Mouse (Mus musculus) limb, embryonic 12.5 days (tissue): Measurements from ENCODE around the gene Kif5c. TPM values are rescaled to one million over a fixed set of nuclear protein-coding genes. Genes with fewer than 3 reads are reported as not detected.

Experiments
- ATAC-seq: fragments of 200-750 bp; cut with Nextera tagmentation; 2 replicates; pipeline ENCODE4 v1.8.0; 2017; ENCODE audit warnings: low read depth, moderate TSS enrichment; ENCODE audit not compliant: insufficient number of reproducible peaks, insufficient read depth, low FRiP score, low TSS enrichment
- H3K27ac ChIP-seq: fragments of 300-500 bp; sonication (generic); 2 replicates; pipeline ENCODE4 v1.5.1; 2016; ENCODE audit warnings: mild to moderate bottlenecking, moderate library complexity
- H3K27me3 ChIP-seq: fragments of 300-500 bp; sonication (generic); 2 replicates; pipeline ENCODE4 v1.6.1; 2016; ENCODE audit warnings: mild to moderate bottlenecking, moderate library complexity
- H3K36me3 ChIP-seq: fragments of 300-500 bp; sonication (generic); 2 replicates; pipeline ENCODE4 v1.6.1; 2016; ENCODE audit warnings: mild to moderate bottlenecking, moderate library complexity
- H3K4me1 ChIP-seq: fragments of 300-500 bp; sonication (generic); replicated peaks from 2 replicates; pipeline ENCODE4 v1.6.1; 2016
- H3K4me2 ChIP-seq: fragments of 300-500 bp; sonication (generic); 2 replicates; pipeline ENCODE4 v1.6.1; 2016; ENCODE audit warnings: mild to moderate bottlenecking, moderate library complexity
- H3K4me3 ChIP-seq: fragments of 300-500 bp; sonication (generic); replicated peaks from 2 replicates; pipeline ENCODE4 v1.5.1; 2016; ENCODE audit warnings: mild to moderate bottlenecking
- H3K9ac ChIP-seq: fragments of 300-500 bp; sonication (generic); replicated peaks from 2 replicates; pipeline ENCODE4 v1.6.1; 2016; ENCODE audit warnings: mild to moderate bottlenecking, moderate library complexity
- H3K9me3 ChIP-seq: fragments of 300-500 bp; sonication (generic); 2 replicates; pipeline ENCODE4 v1.6.1; 2016; ENCODE audit warnings: mild to moderate bottlenecking, moderate library complexity
- WGBS: fragments of 180-500 bp; shearing (Covaris S2); methylation state at CpG from one replicate; pipeline ENCODE4 v1.1.7; 2016; 5-methylcytosine and 5-hydroxymethylcytosine counted together
- polyA plus RNA-seq: library from polyadenylated mRNA; unstranded; fragments of >200 nt; fragmentation: Nextera tagmentation; extraction: Ambion mirVana; gene quantifications from 2 replicates; pipeline ENCODE4 v1.2.1, GENCODE M21; 2016

Gene Kif5c
- polyA plus RNA-seq, 1 experiment from 2014 or later = 15.0 TPM

GRCm38 (mm10) chr2:49590450-49590849, 28.6 kb upstream of the Kif5c start:
- no peak overlapping the region for H3K4me3 ChIP-seq
- no peak overlapping the region for H3K27ac ChIP-seq
- ATAC-seq = no peak
- no peak overlapping the region for H3K9ac ChIP-seq
- H3K4me1 ChIP-seq = 0 out of 2 replicates have a peak, but pooled peaks cover 8% of the 10 kb centered on the region
- no peaks in the 10 kb centered on the region for H3K27me3 ChIP-seq
- WGBS = 50% methylated on average over 5 of the region's 5 CpGs
- no peak overlapping the region for H3K4me2 ChIP-seq
- H3K9me3 ChIP-seq = no peaks in the 10 kb centered on the region
- no peaks in the 10 kb centered on the region for H3K36me3 ChIP-seq

- Histone ChIP-seq H3K4me2 (no peak overlapping the region), H3K4me1 (0 out of 2 replicates have a peak, but pooled peaks cover 8% of the 10 kb centered on the region), H3K36me3 (no peaks in the 10 kb centered on the region), H3K9ac (no peak overlapping the region), H3K27me3 (no peaks in the 10 kb centered on the region), H3K4me3 (no peak overlapping the region), H3K27ac (no peak overlapping the region), H3K9me3 (no peaks in the 10 kb centered on the region)
- ATAC-seq = no peak
These were observed 26.2 kb upstream of the Kif5c start for GRCm38 (mm10) chr2:49592926-49593325.

GRCm38 (mm10) chr2:49594886-49595285, 24.2 kb upstream of the Kif5c start:
- Histone ChIP-seq H3K4me1 (0 out of 2 replicates have a peak, but pooled peaks cover 8% of the 10 kb centered on the region), H3K4me2 (no peak overlapping the region), H3K27ac (no peak overlapping the region), H3K27me3 (no peaks in the 10 kb centered on the region; the same call in 1 of the 2 replicates), H3K9me3 (no peaks in the 10 kb centered on the region), H3K4me3 (no peak overlapping the region), H3K36me3 (no peaks in the 10 kb centered on the region), H3K9ac (no peak overlapping the region)
- 93% methylated on average over 7 of the region's 7 CpGs for WGBS
- ATAC-seq = no peak

GRCm38 (mm10) chr2:49596318-49596717, 22.8 kb upstream of the Kif5c start:
- 80% methylated on average over 3 of the region's 3 CpGs for WGBS
- Histone ChIP-seq H3K36me3 (no peaks in the 10 kb centered on the region), H3K27ac (no peak overlapping the region), H3K4me1 (peaks cover 10% of the 10 kb centered on the region; the same call in 1 of the 2 replicates), H3K4me3 (no peak overlapping the region), H3K9ac (no peak overlapping the region), H3K4me2 (no peak overlapping the region), H3K9me3 (no peaks in the 10 kb centered on the region), H3K27me3 (no peaks in the 10 kb centered on the region; the same call in 1 of the 2 replicates)
- ATAC-seq = no peak

GRCm38 (mm10) chr2:49600021-49600681, 18.9 kb upstream of the Kif5c start:
- Histone ChIP-seq H3K4me2 (no peak overlapping the region), H3K27me3 (no peaks in the 10 kb centered on the region; the same call in 1 of the 2 replicates), H3K4me1 (peaks cover 4% of the 10 kb centered on the region; the same call in 1 of the 2 replicates), H3K4me3 (no peak overlapping the region), H3K36me3 (no peaks in the 10 kb centered on the region), H3K9me3 (no peaks in the 10 kb centered on the region), H3K27ac (0 out of 2 replicates have a peak overlapping the region, but pooled peaks have one; percentile 7), H3K9ac (no peak overlapping the region)
- no peak for ATAC-seq
- 59% methylated on average over 7 of the region's 7 CpGs for WGBS

GRCm38 (mm10) chr2:49602791-49603349, 16.2 kb upstream of the Kif5c start:
- Histone ChIP-seq H3K9me3 (no peaks in the 10 kb centered on the region), H3K4me1 (peaks cover 4% of the 10 kb centered on the region; the same call in 1 of the 2 replicates), H3K4me3 (no peak overlapping the region), H3K27ac (no peak overlapping the region), H3K9ac (no peak overlapping the region), H3K36me3 (no peaks in the 10 kb centered on the region), H3K27me3 (no peaks in the 10 kb centered on the region; the same call in 1 of the 2 replicates), H3K4me2 (no peak overlapping the region)
- WGBS = 74% methylated on average over 4 of the region's 4 CpGs
- ATAC-seq = no peak

GRCm38 (mm10) chr2:49609611-49610010, 9.5 kb upstream of the Kif5c start:
- Histone ChIP-seq H3K36me3 (no peaks in the 10 kb centered on the region), H3K27me3 (no peaks in the 10 kb centered on the region), H3K9ac (no peak overlapping the region), H3K4me2 (no peak overlapping the region), H3K4me3 (no peak overlapping the region), H3K4me1 (no peaks in the 10 kb centered on the region), H3K9me3 (no peaks in the 10 kb centered on the region), H3K27ac (no peak overlapping the region)
- WGBS = 89% methylated on average over 5 of the region's 5 CpGs
- ATAC-seq = no peak

GRCm38 (mm10) chr2:49616765-49617164, 2.3 kb upstream of the Kif5c start:
- Histone ChIP-seq H3K27ac (no peak overlapping the region), H3K4me1 (peaks cover 15% of the 10 kb centered on the region), H3K4me2 (no peak overlapping the region), H3K9ac (no peak overlapping the region), H3K27me3 (no peaks in the 10 kb centered on the region), H3K9me3 (no peaks in the 10 kb centered on the region), H3K36me3 (no peaks in the 10 kb centered on the region), H3K4me3 (no peak overlapping the region)
- 86% methylated on average over 3 of the region's 3 CpGs for WGBS
- no peak for ATAC-seq

GRCm38 (mm10) chr2:49619719-49620522, 823 bp downstream of the Kif5c start:
- H3K27ac ChIP-seq = peak overlapping the region; percentile 53; the same call in 1 of the 2 replicates
- peak overlapping the region; percentile 92 for H3K4me2 ChIP-seq
- WGBS = 1% methylated on average over 33 of the region's 33 CpGs
- peak overlapping the region; percentile 82 for H3K4me3 ChIP-seq
- no peaks in the 10 kb centered on the region for H3K9me3 ChIP-seq
- no peaks in the 10 kb centered on the region for H3K27me3 ChIP-seq
- ATAC-seq = peak; percentile 23; the same call in 1 of the 2 replicates
- H3K4me1 ChIP-seq = peaks cover 15% of the 10 kb centered on the region
- peak overlapping the region; percentile 72 for H3K9ac ChIP-seq
- peaks cover 14% of the 10 kb centered on the region; the same call in 1 of the 2 replicates for H3K36me3 ChIP-seq

GRCm38 (mm10) chr2:49620626-49621117, 1.6 kb downstream of the Kif5c start:
- ATAC-seq = peak; percentile 23; the same call in 1 of the 2 replicates
- H3K36me3 ChIP-seq = peaks cover 14% of the 10 kb centered on the region; the same call in 1 of the 2 replicates
- H3K9ac ChIP-seq = peak overlapping the region; percentile 72
- H3K27ac ChIP-seq = no peak overlapping the region
- peak overlapping the region; percentile 82 for H3K4me3 ChIP-seq
- WGBS = 21% methylated on average over 14 of the region's 14 CpGs
- no peaks in the 10 kb centered on the region for H3K27me3 ChIP-seq
- H3K9me3 ChIP-seq = no peaks in the 10 kb centered on the region
- H3K4me2 ChIP-seq = peak overlapping the region; percentile 92
- peaks cover 15% of the 10 kb centered on the region for H3K4me1 ChIP-seq

- 56% methylated on average over 1 of the region's 1 CpGs for WGBS
- Histone ChIP-seq H3K9me3 (no peaks in the 10 kb centered on the region), H3K9ac (no peak overlapping the region), H3K4me3 (peak overlapping the region; percentile 82; the same call in 1 of the 2 replicates), H3K4me2 (peak overlapping the region; percentile 92), H3K27me3 (no peaks in the 10 kb centered on the region), H3K4me1 (peaks cover 15% of the 10 kb centered on the region), H3K27ac (no peak overlapping the region), H3K36me3 (peaks cover 14% of the 10 kb centered on the region; the same call in 1 of the 2 replicates)
- ATAC-seq = no peak
These were observed 2.1 kb downstream of the Kif5c start for GRCm38 (mm10) chr2:49621234-49621633.
